Mouse (Mus musculus) limb, embryonic 14.5 days (tissue): ENCODE measurements at regions not wholly inside any gene's neighbourhood (a gene's known extent, or its start where the extent isn't known, plus 50 kb on each side); places are given as distances from the start of the nearest gene placed in this dataset.

ENCODE experiments used
- ATAC-seq: fragments of 200-750 bp; cut with Nextera tagmentation; 2 replicates; pipeline ENCODE4 v1.8.0; 2017; ENCODE audit warnings: low read depth, moderate number of reproducible peaks, moderate TSS enrichment; ENCODE audit not compliant: low FRiP score
- DNase-seq: peaks from one replicate; pipeline ENCODE4 v3.0.0-alpha.2; 2015; ENCODE audit warnings: low spot score
- H3K27ac ChIP-seq: fragments of 300-500 bp; sonication (generic); replicated peaks from 2 replicates; pipeline ENCODE4 v1.5.1; 2014; ENCODE audit warnings: low read depth, mild to moderate bottlenecking, low read length, moderate library complexity, mixed read lengths
- H3K27me3 ChIP-seq: fragments of 300-500 bp; sonication (generic); 2 replicates; pipeline ENCODE4 v1.6.1; 2014; ENCODE audit warnings: low read length, mixed read lengths; ENCODE audit not compliant: control insufficient read depth, insufficient read depth
- H3K36me3 ChIP-seq: fragments of 300-500 bp; sonication (generic); 2 replicates; pipeline ENCODE4 v1.6.1; 2014; ENCODE audit warnings: mild to moderate bottlenecking, low read length, moderate library complexity, mixed read lengths; ENCODE audit not compliant: control insufficient read depth, insufficient read depth
- H3K4me1 ChIP-seq: fragments of 300-500 bp; sonication (generic); 2 replicates; pipeline ENCODE4 v1.6.1; 2014; ENCODE audit warnings: antibody characterized with exemption, low read length, mixed read lengths; ENCODE audit not compliant: control insufficient read depth, insufficient read depth
- H3K4me2 ChIP-seq: fragments of 300-500 bp; sonication (generic); replicated peaks from 2 replicates; pipeline ENCODE4 v1.6.1; 2014; ENCODE audit warnings: low read depth, mild to moderate bottlenecking, low read length, moderate library complexity; ENCODE audit not compliant: severe bottlenecking
- H3K4me3 ChIP-seq: fragments of 300-500 bp; sonication (generic); replicated peaks from 2 replicates; pipeline ENCODE4 v1.5.1; 2014; ENCODE audit warnings: low read length
- H3K9ac ChIP-seq: fragments of 300-500 bp; sonication (generic); 2 replicates; pipeline ENCODE4 v1.6.1; 2014; ENCODE audit warnings: mild to moderate bottlenecking, low read depth, low read length, moderate library complexity; ENCODE audit not compliant: severe bottlenecking
- H3K9me3 ChIP-seq: fragments of 300-500 bp; sonication (generic); 2 replicates; pipeline ENCODE4 v1.6.1; 2016; ENCODE audit warnings: low read length; ENCODE audit not compliant: control insufficient read depth
- POLR2A ChIP-seq: fragments of 200-500 bp; IDR thresholded peaks from 2 replicates; pipeline ENCODE4 v1.8.0; 2012; ENCODE audit warnings: inconsistent platforms, mild to moderate bottlenecking, moderate library complexity, borderline replicate concordance; ENCODE audit not compliant: insufficient read depth, insufficient read length; ENCODE audit errors: extremely low read depth
- WGBS: fragments of 180-500 bp; shearing (Covaris S2); extraction: QIAGEN DNeasy Blood & Tissue Kit; methylation state at CpG from one replicate; pipeline ENCODE4 v1.1.7; 2014; 5-methylcytosine and 5-hydroxymethylcytosine counted together

GRCm38 (mm10) chr9:86205041-86205440, 259.7 kb downstream of the Ube2cbp start:
- H3K27me3 ChIP-seq = no peaks in the 10 kb centered on the region
- no peak overlapping the region for H3K4me3 ChIP-seq
- no peaks in the 10 kb centered on the region for H3K9me3 ChIP-seq
- WGBS = 57% methylated on average over 3 of the region's 3 CpGs
- no peak for TF ChIP-seq POLR2A
- ATAC-seq (no peak), DNase-seq (no peak)
- H3K27ac ChIP-seq = no peak overlapping the region
- H3K9ac ChIP-seq = no peak overlapping the region
- no peaks in the 10 kb centered on the region for H3K36me3 ChIP-seq
- H3K4me1 ChIP-seq = no peaks in the 10 kb centered on the region
- H3K4me2 ChIP-seq = no peak overlapping the region

GRCm38 (mm10) chr9:86208334-86208925, 256.3 kb downstream of the Ube2cbp start:
- no peak overlapping the region for H3K9ac ChIP-seq
- no peak overlapping the region for H3K4me2 ChIP-seq
- no peaks in the 10 kb centered on the region for H3K36me3 ChIP-seq
- H3K4me1 ChIP-seq = no peaks in the 10 kb centered on the region
- no peaks in the 10 kb centered on the region for H3K9me3 ChIP-seq
- no peak for TF ChIP-seq POLR2A
- DNase-seq (no peak), ATAC-seq (no peak)
- 74% methylated on average over 5 of the region's 5 CpGs for WGBS
- H3K27ac ChIP-seq = no peak overlapping the region
- no peaks in the 10 kb centered on the region for H3K27me3 ChIP-seq
- H3K4me3 ChIP-seq = no peak overlapping the region

GRCm38 (mm10) chr9:86211267-86211666, 253.5 kb downstream of the Ube2cbp start:
- Histone ChIP-seq H3K36me3 (no peaks in the 10 kb centered on the region), H3K9me3 (0 out of 2 replicates have a peak, but pooled peaks cover 5% of the 10 kb centered on the region), H3K27ac (no peak overlapping the region), H3K27me3 (no peaks in the 10 kb centered on the region), H3K4me1 (no peaks in the 10 kb centered on the region), H3K4me3 (no peak overlapping the region), H3K4me2 (no peak overlapping the region), H3K9ac (no peak overlapping the region)
- no peak for DNase-seq
- no peak for ATAC-seq
- no peak for TF ChIP-seq POLR2A
- WGBS = 92% methylated on average over 3 of the region's 3 CpGs

GRCm38 (mm10) chr9:86219669-86220068, 245.1 kb downstream of the Ube2cbp start:
- no peak overlapping the region for H3K4me2 ChIP-seq
- H3K36me3 ChIP-seq = no peaks in the 10 kb centered on the region
- ATAC-seq (no peak), DNase-seq (no peak)
- no peak overlapping the region for H3K9ac ChIP-seq
- WGBS = 67% methylated on average over 4 of the region's 4 CpGs
- H3K4me3 ChIP-seq = no peak overlapping the region
- no peak for TF ChIP-seq POLR2A
- no peaks in the 10 kb centered on the region for H3K4me1 ChIP-seq
- H3K27ac ChIP-seq = no peak overlapping the region
- no peaks in the 10 kb centered on the region for H3K27me3 ChIP-seq
- 0 out of 2 replicates have a peak, but pooled peaks cover 5% of the 10 kb centered on the region for H3K9me3 ChIP-seq

- H3K4me3 ChIP-seq = no peak overlapping the region
- TF ChIP-seq POLR2A = no peak
- no peak overlapping the region for H3K9ac ChIP-seq
- ATAC-seq (no peak), DNase-seq (no peak)
- no peak overlapping the region for H3K4me2 ChIP-seq
- no peaks in the 10 kb centered on the region for H3K36me3 ChIP-seq
- no peaks in the 10 kb centered on the region for H3K4me1 ChIP-seq
- 49% methylated on average over 3 of the region's 3 CpGs for WGBS
- H3K27me3 ChIP-seq = no peaks in the 10 kb centered on the region
- no peak overlapping the region for H3K27ac ChIP-seq
- no peaks in the 10 kb centered on the region for H3K9me3 ChIP-seq
Observed at GRCm38 (mm10) chr9:86224530-86224929, 240.2 kb downstream of the Ube2cbp start.
